Mouse (Mus musculus) heart, embryonic 16.5 days (tissue): ENCODE data around the gene Pcare. TPM values are rescaled to one million over a fixed set of nuclear protein-coding genes. Genes with fewer than 3 reads are reported as not detected.
A peak's percentile ranks its signal among the peaks of the same experiment; 100 is the strongest.

Experiments
- ATAC-seq: fragments of 200-750 bp; cut with Nextera tagmentation; replicated peaks from 2 replicates; pipeline ENCODE4 v1.8.0; 2017; ENCODE audit warnings: moderate number of reproducible peaks; ENCODE audit not compliant: insufficient read depth, low FRiP score; ENCODE audit errors: extremely low read depth
- H3K27ac ChIP-seq: fragments of 300-500 bp; sonication (generic); 2 replicates; pipeline ENCODE4 v1.5.1; 2014; ENCODE audit warnings: mild to moderate bottlenecking, low read length, control low read depth, moderate library complexity
- H3K27me3 ChIP-seq: fragments of 300-500 bp; sonication (generic); 2 replicates; pipeline ENCODE4 v1.6.1; 2014; ENCODE audit warnings: low read length, mixed read lengths; ENCODE audit not compliant: control insufficient read depth, insufficient read depth
- H3K36me3 ChIP-seq: fragments of 300-500 bp; sonication (generic); 2 replicates; pipeline ENCODE4 v1.6.1; 2014; ENCODE audit not compliant: control insufficient read depth, insufficient read depth
- H3K4me1 ChIP-seq: fragments of 300-500 bp; sonication (generic); 2 replicates; pipeline ENCODE4 v1.6.1; 2014; ENCODE audit warnings: low read length, mixed read lengths; ENCODE audit not compliant: control insufficient read depth, insufficient read depth
- H3K4me2 ChIP-seq: fragments of 300-500 bp; sonication (generic); 2 replicates; pipeline ENCODE4 v1.6.1; 2014; ENCODE audit warnings: low read depth, mild to moderate bottlenecking, control low read depth, low read length
- H3K4me3 ChIP-seq: fragments of 300-500 bp; sonication (generic); 2 replicates; pipeline ENCODE4 v1.5.1; 2014; ENCODE audit warnings: mild to moderate bottlenecking, control low read depth, low read length
- H3K9ac ChIP-seq: fragments of 300-500 bp; sonication (generic); 2 replicates; pipeline ENCODE4 v1.6.1; 2014; ENCODE audit warnings: low read length, control low read depth
- H3K9me3 ChIP-seq: fragments of 300-500 bp; sonication (generic); replicated peaks from 2 replicates; pipeline ENCODE4 v1.6.1; 2016; ENCODE audit warnings: low read length; ENCODE audit not compliant: control insufficient read depth
- WGBS: fragments of 180-500 bp; shearing (Covaris S2); extraction: QIAGEN DNeasy Blood & Tissue Kit; methylation state at CpG from one replicate; pipeline ENCODE4 v1.1.7; 2014; 5-methylcytosine and 5-hydroxymethylcytosine counted together
- polyA plus RNA-seq: library from polyadenylated mRNA; unstranded; fragments of >200 nt; fragmentation: Nextera tagmentation; extraction: Ambion mirVana; gene quantifications from 2 replicates; pipeline ENCODE4 v1.2.1, GENCODE M21; 2015

Gene Pcare
- 0.03 TPM in 1 of 2 replicates, not detected in the other for polyA plus RNA-seq

DNA sequence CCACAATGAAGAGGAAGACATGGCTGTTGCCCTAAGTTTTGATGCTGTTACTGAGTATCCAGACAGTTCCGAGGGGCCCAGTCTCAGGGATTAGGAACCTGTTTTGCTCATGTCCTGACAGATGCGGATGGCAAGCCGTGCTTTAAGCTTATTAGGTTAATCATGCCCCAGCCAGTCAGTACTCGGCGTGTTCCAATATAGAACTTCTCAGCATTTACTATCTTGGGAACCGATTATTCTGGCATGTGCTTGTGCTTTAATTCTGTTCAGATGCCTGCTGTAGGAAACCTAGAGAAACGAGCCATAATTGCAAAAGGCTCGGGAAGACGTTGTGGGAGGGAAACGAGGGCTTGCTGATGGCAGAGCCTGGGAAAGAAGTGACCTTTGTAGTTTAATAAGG lies at the start of gene Pcare:
Gene Pcare (minus strand): TSS at position 64 of the 400 bp plus-strand sequence.
- no peak for ATAC-seq
- Histone ChIP-seq H3K27ac (no peak within 1 kb of the TSS), H3K9me3 (no peaks in the 10 kb centered on the region), H3K4me3 (no peak within 1 kb of the TSS), H3K36me3 (no peaks in the 10 kb centered on the region), H3K27me3 (no peaks in the 10 kb centered on the region), H3K9ac (no peak within 1 kb of the TSS), H3K4me2 (no peak within 1 kb of the TSS), H3K4me1 (no peaks in the 10 kb centered on the region)
- WGBS = 58% methylated on average over 10 of the region's 10 CpGs

DNA sequence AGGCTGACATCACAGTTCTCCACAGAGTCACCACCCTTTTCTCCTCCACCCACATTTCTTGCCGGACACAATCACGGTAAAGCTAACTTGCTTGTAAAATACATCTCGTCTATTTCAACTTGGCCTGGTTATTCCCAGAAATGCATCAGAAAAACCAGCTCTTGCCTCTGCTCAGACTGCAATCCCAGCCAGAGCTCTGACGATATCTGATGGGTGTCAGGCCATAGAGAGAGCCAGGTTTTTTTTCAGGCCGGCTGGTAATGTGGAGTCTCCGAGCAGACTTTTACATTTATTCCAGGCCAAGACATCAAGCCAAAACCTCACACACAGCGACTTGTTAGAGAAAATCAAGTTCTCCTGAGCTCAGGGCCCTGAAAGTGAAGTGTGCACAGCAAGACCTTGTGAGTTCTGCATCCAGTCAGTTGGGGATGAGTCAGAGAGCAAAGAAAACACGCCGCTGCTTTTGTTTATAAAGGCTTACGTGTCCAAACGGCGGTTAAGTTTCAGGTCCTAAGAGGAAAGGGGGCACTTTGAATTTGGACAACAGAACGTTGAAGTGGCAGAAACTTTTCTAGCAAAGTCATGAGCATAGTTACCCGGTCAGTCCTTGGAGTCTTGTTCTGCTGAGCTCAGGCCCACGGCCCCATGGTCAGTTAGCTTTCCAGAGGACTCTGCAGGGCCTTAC lies 43.0 kb upstream of the Pcare start:
- Histone ChIP-seq H3K4me2 (no peak overlapping the region), H3K9me3 (no peaks in the 10 kb centered on the region), H3K36me3 (peaks cover 13% of the 10 kb centered on the region), H3K4me1 (no peaks in the 10 kb centered on the region), H3K27ac (peak overlapping the region; percentile 46), H3K27me3 (no peaks in the 10 kb centered on the region), H3K9ac (no peak overlapping the region), H3K4me3 (no peak overlapping the region)
- ATAC-seq = peak; percentile 67; the same call in 1 of the 2 replicates
- 65% methylated on average over 15 of the region's 15 CpGs for WGBS

DNA sequence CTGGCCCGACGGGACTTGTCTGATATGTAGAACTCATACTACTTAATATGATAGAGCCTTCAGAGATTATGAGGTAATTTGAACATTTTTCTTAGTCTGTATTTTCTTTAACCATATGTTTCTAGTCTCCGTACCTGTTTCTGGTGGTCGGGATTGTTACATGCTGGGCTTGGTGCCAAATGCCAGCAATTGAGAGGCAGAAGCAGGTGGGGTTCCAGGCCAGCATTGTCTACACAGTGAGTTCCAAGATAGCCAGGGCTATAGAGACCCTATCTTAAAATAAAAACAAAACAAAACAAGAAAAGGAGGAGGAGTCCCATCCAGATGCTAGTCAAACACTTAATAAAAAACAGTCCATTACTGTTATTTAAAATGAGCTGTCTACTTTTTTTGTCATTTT lies 38.9 kb upstream of the Pcare start:
- no peak overlapping the region for H3K4me3 ChIP-seq
- ATAC-seq = no peak
- H3K4me2 ChIP-seq = no peak overlapping the region
- H3K27ac ChIP-seq = no peak overlapping the region
- no peak overlapping the region for H3K9ac ChIP-seq
- H3K4me1 ChIP-seq = no peaks in the 10 kb centered on the region
- no peaks in the 10 kb centered on the region for H3K9me3 ChIP-seq
- WGBS = 53% methylated on average over 4 of the region's 4 CpGs
- H3K36me3 ChIP-seq = peaks cover 6% of the 10 kb centered on the region; the same call in 1 of the 2 replicates
- no peaks in the 10 kb centered on the region for H3K27me3 ChIP-seq

DNA sequence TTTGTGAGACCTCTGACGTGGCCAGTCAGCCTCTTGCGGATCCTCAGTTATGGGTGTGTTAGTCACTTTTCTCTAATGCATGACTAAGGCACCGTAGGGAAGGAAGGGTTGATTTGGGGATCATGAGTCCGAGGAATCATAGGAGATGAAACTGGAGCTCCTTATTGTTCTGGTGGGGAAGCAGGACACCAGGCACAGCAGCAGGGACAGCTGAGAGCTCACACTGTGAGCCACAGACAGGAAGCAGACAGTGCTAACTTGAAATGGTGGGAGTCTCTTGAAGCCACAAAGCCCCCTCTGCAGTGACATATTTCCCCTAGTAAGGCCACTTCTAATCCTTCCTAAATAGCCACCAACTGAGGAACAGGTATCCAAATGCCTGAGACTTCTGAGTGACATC lies 38.4 kb upstream of the Pcare start:
- ATAC-seq = no peak
- H3K27me3 ChIP-seq = no peaks in the 10 kb centered on the region
- no peak overlapping the region for H3K4me2 ChIP-seq
- no peaks in the 10 kb centered on the region for H3K4me1 ChIP-seq
- H3K9me3 ChIP-seq = no peaks in the 10 kb centered on the region
- 83% methylated on average over 4 of the region's 4 CpGs for WGBS
- H3K4me3 ChIP-seq = no peak overlapping the region
- peaks cover 6% of the 10 kb centered on the region; the same call in 1 of the 2 replicates for H3K36me3 ChIP-seq
- no peak overlapping the region for H3K9ac ChIP-seq
- H3K27ac ChIP-seq = no peak overlapping the region

DNA sequence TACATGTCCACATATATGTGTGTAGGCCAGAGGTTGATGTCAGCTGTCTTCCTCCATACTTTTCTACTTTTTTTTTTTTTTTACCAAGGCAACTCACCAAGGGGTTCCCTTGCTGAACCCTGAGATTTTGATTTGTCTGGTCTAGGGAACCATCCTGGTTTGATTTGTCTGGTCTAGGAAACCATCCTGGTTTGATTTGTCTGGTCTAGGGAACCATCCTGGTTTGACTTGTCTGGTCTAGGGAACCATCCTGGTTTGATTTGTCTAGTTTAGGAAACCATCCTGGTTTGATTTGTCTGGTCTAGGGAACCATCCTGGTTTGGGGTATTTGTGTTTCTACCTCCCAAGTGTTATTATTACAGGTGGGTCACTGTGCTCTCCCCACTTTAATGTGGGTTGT lies 33.8 kb upstream of the Pcare start:
- H3K27ac ChIP-seq = no peak overlapping the region
- no peaks in the 10 kb centered on the region for H3K36me3 ChIP-seq
- peaks cover 13% of the 10 kb centered on the region for H3K4me1 ChIP-seq
- H3K27me3 ChIP-seq = peaks cover 4% of the 10 kb centered on the region
- no peak for ATAC-seq
- no peak overlapping the region for H3K4me2 ChIP-seq
- H3K9ac ChIP-seq = no peak overlapping the region
- H3K4me3 ChIP-seq = no peak overlapping the region
- no peaks in the 10 kb centered on the region for H3K9me3 ChIP-seq

DNA sequence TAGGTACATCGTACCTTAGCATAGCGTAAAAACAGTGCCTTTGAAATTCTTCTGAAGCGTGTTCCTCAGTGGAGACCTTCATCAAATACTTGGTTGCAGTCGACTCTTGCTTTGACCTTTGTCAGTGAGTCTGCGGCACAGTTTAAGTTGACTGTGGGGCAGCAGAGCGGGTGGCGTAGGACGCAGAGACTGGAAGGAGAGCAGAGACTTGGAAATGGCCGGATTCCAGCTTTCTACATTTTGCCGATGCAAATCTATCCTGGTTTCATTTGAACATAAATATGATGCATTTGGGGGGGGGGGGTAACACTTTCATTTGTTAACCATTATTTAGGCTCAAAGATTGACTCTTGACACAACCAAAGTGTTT lies 30.7 kb upstream of the Pcare start:
- Histone ChIP-seq H3K27me3 (peaks cover 4% of the 10 kb centered on the region), H3K4me3 (peak overlapping the region; percentile 79), H3K4me1 (peaks cover 20% of the 10 kb centered on the region), H3K27ac (peak overlapping the region; percentile 89), H3K9me3 (peaks cover 6% of the 10 kb centered on the region), H3K9ac (peak overlapping the region; percentile 90), H3K36me3 (0 out of 2 replicates have a peak, but pooled peaks cover 2% of the 10 kb centered on the region), H3K4me2 (peak overlapping the region; percentile 73)
- WGBS = 13% methylated on average over 10 of the region's 10 CpGs
- peak; percentile 38 for ATAC-seq

DNA sequence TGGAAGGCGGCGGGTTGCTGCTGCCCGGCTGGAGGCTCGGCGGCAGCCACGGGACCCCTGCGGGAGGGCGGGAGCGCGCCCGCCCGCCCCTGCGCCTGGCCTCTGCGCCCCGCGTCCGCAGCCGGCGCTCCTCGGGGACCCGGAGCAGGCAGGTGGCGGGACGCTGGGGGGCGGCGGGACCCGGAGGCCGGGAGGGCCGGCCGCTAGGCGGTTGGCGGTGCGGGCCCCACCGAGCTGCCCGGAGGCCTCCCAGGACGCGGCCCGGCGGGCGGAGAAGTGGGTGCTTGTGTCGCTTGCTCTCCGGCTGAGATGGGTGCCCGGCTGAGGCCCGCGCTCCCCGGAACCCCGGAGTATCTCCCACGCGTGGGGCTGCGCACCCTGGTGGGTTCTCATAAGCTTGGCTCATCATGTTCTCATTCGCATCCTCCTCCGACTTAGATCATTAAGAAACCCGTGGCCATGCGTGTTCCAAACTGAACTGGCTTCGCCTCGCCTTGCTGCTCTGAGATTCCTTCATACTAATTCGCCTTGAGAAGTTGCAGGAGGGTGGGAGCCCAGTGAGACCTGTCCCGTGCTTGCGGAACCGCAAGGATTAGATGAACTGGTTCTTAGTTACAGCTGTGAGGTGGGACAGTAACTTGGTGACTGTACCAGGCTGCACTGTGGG lies 30.1 kb upstream of the Pcare start:
- H3K9ac ChIP-seq = peak overlapping the region; percentile 90
- H3K36me3 ChIP-seq = 0 out of 2 replicates have a peak, but pooled peaks cover 2% of the 10 kb centered on the region
- WGBS = 1% methylated on average over 49 of the region's 59 CpGs
- H3K4me3 ChIP-seq = peak overlapping the region; percentile 79
- peaks cover 20% of the 10 kb centered on the region for H3K4me1 ChIP-seq
- peak overlapping the region; percentile 89 for H3K27ac ChIP-seq
- H3K27me3 ChIP-seq = peaks cover 4% of the 10 kb centered on the region
- peak overlapping the region; percentile 73 for H3K4me2 ChIP-seq
- peaks cover 10% of the 10 kb centered on the region for H3K9me3 ChIP-seq
- peak; percentile 66 for ATAC-seq

DNA sequence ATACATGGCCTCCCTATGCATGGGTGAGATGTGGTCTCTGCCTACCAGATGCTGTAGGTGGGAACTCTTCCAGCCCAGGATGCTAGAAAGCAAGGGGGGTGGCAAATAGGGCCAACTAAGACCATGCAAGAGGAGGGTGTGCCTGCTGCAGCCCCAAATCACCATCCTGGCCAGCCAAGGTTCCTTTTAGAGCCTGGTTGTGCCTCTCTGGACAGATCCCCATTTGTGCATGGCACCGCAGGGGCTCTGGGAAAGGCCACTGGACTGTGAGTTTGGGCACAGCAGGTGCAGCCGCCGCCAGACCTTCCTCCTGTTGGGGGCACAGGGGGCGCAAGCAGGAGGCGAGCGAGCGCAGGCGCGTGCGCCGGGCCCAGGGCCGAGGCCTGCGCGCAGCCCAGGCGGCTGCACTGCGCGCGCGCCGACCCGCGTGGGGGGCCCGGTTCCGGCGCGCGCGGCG lies 29.6 kb upstream of the Pcare start:
- ATAC-seq = peak; percentile 80
- H3K27me3 ChIP-seq = peaks cover 4% of the 10 kb centered on the region
- H3K36me3 ChIP-seq = 0 out of 2 replicates have a peak, but pooled peaks cover 2% of the 10 kb centered on the region
- H3K4me2 ChIP-seq = peak overlapping the region; percentile 73
- H3K4me3 ChIP-seq = peak overlapping the region; percentile 79
- under 1% methylated on average over 29 of the region's 29 CpGs for WGBS
- peaks cover 20% of the 10 kb centered on the region for H3K4me1 ChIP-seq
- peak overlapping the region; percentile 89 for H3K27ac ChIP-seq
- peak overlapping the region; percentile 90 for H3K9ac ChIP-seq
- H3K9me3 ChIP-seq = peaks cover 10% of the 10 kb centered on the region

DNA sequence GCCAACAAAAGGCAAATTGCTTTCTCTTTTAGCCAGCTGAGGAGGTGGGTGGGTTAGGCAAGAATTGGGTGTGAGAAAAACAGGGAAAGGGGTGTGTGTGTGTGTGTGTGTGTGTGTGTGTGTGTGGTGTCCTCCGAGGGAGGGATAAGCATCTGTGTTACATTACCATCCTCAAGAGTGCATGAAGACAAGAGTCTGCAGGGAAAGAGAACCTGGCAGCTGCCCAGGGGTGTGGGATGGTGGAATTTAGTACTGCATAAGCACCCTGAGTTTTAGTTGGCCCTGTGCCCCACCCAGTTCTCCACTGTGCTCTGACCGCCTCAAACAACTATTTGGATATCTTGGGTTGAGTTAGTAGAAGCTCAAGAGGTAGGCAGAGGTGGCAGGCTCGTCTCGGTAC lies 28.3 kb upstream of the Pcare start:
- Histone ChIP-seq H3K27ac (no peak overlapping the region), H3K9ac (no peak overlapping the region), H3K36me3 (0 out of 2 replicates have a peak, but pooled peaks cover 2% of the 10 kb centered on the region), H3K9me3 (peaks cover 10% of the 10 kb centered on the region), H3K4me1 (peaks cover 20% of the 10 kb centered on the region), H3K27me3 (peaks cover 4% of the 10 kb centered on the region), H3K4me2 (no peak overlapping the region), H3K4me3 (no peak overlapping the region)
- no peak for ATAC-seq
- WGBS = 33% methylated on average over 4 of the region's 4 CpGs
